Mouse (Mus musculus): ENCODE results near the gene Serpinf1. TPM values are rescaled to one million over a fixed set of nuclear protein-coding genes. Genes with fewer than 3 reads are reported as not detected.

The Serpinf1 gene
- polyA plus RNA-seq, 1 experiment from 2014 or later: 56.2 TPM

- no peak for ATAC-seq (ENCODE audit: low FRiP score)
- 72% methylated on average over 4 of the region's 4 CpGs for WGBS
These were observed 41.1 kb upstream of the Serpinf1 start for GRCm38 (mm10) chr11:75463624-75464023.

GRCm38 (mm10) chr11:75462865-75463336 lies 40.4 kb upstream of the Serpinf1 start:
- peak overlapping the region; percentile 69 for H3K4me2 ChIP-seq
- ATAC-seq (ENCODE audit: low FRiP score) (no peak), DNase-seq (ENCODE audit: low spot score, missing footprints) (peak; percentile 87)
- peaks cover 17% of the 10 kb centered on the region for H3K4me1 ChIP-seq (ENCODE audit: control insufficient read depth, insufficient read depth, low read length)
- H3K9me3 ChIP-seq (ENCODE audit: control insufficient read depth, low read length): no peaks in the 10 kb centered on the region
- no peaks in the 10 kb centered on the region for H3K36me3 ChIP-seq (ENCODE audit: control insufficient read depth, insufficient read depth, low read length)
- no peak overlapping the region; the same call in 1 of the 2 replicates for H3K9ac ChIP-seq (ENCODE audit: low read length)
- no peak overlapping the region for H3K4me3 ChIP-seq (ENCODE audit: low read depth, low read length)
- no peaks in the 10 kb centered on the region for H3K27me3 ChIP-seq (ENCODE audit: control insufficient read depth, insufficient read depth, low read length)
- 9% methylated on average over 9 of the region's 9 CpGs for whole genome bisulfite sequencing
- no peak overlapping the region for H3K27ac ChIP-seq (ENCODE audit: low read depth, low read length)

More at GRCm38 (mm10) chr11:75463624-75464023, 41.1 kb upstream of the Serpinf1 start:
- Histone ChIP-seq H3K27ac (ENCODE audit: low read depth, low read length) (no peak overlapping the region), H3K4me1 (ENCODE audit: control insufficient read depth, insufficient read depth, low read length) (peaks cover 17% of the 10 kb centered on the region), H3K27me3 (ENCODE audit: control insufficient read depth, insufficient read depth, low read length) (no peaks in the 10 kb centered on the region), H3K9me3 (ENCODE audit: control insufficient read depth, low read length) (no peaks in the 10 kb centered on the region), H3K4me2 (no peak overlapping the region), H3K9ac (ENCODE audit: low read length) (no peak overlapping the region), H3K4me3 (ENCODE audit: low read depth, low read length) (no peak overlapping the region), H3K36me3 (ENCODE audit: control insufficient read depth, insufficient read depth, low read length) (no peaks in the 10 kb centered on the region)
- no peak for DNase-seq (ENCODE audit: low spot score, missing footprints)

DNA sequence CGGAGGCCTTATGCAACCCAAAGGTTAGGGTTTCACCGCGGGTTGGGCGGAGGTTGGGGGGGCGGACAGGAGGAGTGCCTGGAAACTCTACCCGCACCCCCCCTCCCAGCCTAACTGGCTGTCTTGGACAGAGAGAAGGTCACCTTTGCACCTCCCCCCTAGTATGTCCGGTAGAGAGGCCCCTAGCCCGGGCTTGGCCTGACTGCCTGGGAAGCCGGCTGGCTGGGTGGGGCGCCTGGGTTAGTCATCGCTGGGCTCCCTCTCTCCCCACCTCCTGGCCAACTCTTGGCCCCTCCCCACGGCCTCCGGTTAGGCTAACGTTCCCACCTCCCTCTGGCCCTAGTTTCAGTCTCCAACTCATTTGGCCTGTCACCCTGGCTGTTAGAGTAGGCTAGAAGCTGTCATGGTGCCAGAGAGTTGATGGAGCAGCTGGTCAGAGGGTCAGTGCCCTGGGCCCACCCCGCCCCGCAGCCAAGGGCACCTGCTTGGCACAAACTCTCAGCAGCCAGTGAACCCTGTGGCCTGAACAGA lies 39.8 kb upstream of the Serpinf1 start:
- ATAC-seq (ENCODE audit: low FRiP score): no peak
- 7% methylated on average over 13 of the region's 16 CpGs for WGBS
- Histone ChIP-seq H3K27me3 (ENCODE audit: control insufficient read depth, insufficient read depth, low read length) (no peaks in the 10 kb centered on the region), H3K4me3 (ENCODE audit: low read depth, low read length) (peak overlapping the region; percentile 62), H3K4me2 (peak overlapping the region; percentile 69), H3K36me3 (ENCODE audit: control insufficient read depth, insufficient read depth, low read length) (no peaks in the 10 kb centered on the region), H3K9ac (ENCODE audit: low read length) (peak overlapping the region; percentile 63), H3K4me1 (ENCODE audit: control insufficient read depth, insufficient read depth, low read length) (peaks cover 17% of the 10 kb centered on the region), H3K9me3 (ENCODE audit: control insufficient read depth, low read length) (no peaks in the 10 kb centered on the region), H3K27ac (ENCODE audit: low read depth, low read length) (no peak overlapping the region)
- no peak for DNase-seq (ENCODE audit: low spot score, missing footprints)

- WGBS: under 1% methylated on average over 26 of the region's 30 CpGs
These were observed 39.3 kb upstream of the Serpinf1 start for GRCm38 (mm10) chr11:75461743-75462252.

DNA sequence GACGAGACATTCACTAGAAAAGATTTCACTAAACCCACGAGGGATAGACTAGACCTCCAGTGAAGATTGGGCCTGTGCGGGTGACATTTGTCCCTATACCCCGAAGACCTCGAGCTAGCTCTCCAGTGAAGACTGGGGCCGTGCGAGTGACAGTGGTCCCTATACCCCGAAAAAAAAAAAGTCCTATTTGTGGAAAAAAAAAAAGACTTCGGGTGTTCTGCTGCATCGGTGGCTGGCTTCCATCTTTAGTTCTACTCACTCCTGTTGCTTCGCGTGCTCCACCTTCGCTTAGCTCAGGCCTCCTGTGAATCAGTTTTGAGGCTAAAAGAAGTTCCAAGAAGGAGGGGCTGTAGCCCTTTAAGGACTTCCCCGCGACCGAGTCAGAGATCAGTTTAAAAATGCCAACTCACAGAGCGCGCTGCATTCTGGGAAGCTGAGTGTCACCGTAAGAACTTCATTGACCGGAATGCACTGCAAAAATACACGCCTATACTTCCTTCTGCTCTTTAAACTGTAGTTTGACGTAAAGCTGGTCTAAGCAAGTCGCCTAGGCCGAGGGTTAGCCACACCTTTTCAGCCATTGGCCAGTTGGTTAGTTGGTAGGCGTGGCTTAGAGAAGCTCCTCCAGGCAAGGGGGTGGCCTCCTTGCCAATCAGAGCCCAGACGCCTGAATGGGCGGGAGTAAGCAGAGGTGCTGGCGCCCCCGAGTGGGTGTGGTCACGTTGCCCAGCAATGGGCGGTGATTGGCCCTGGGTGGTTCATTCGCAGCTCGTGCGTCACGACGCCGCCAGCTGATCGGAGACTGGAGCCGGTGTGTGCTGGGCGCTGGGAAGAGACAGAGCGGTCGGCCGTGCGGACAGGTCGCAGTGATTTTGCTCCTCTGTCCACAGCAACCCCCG lies 38.6 kb upstream of the Serpinf1 start, which contains the start of gene Tlcd2:
Gene Tlcd2 (plus strand): TSS at position 872 of the 899 bp plus-strand sequence.
- Histone ChIP-seq H3K36me3 (ENCODE audit: control insufficient read depth, insufficient read depth, low read length) (no peaks in the 10 kb centered on the region), H3K27me3 (ENCODE audit: control insufficient read depth, insufficient read depth, low read length) (no peaks in the 10 kb centered on the region), H3K27ac (ENCODE audit: low read depth, low read length) (peak within 1 kb of the TSS; percentile 82), H3K4me1 (ENCODE audit: control insufficient read depth, insufficient read depth, low read length) (peaks cover 17% of the 10 kb centered on the region), H3K4me3 (ENCODE audit: low read depth, low read length) (peak within 1 kb of the TSS; percentile 62), H3K9me3 (ENCODE audit: control insufficient read depth, low read length) (no peaks in the 10 kb centered on the region), H3K9ac (ENCODE audit: low read length) (peak within 1 kb of the TSS; percentile 63), H3K4me2 (peak within 1 kb of the TSS; percentile 91)
- ATAC-seq (ENCODE audit: low FRiP score) (peak; percentile 95), DNase-seq (ENCODE audit: low spot score, missing footprints) (peak; percentile 99)
- WGBS: under 1% methylated on average over 46 of the region's 46 CpGs

More at GRCm38 (mm10) chr11:75461743-75462252, 39.3 kb upstream of the Serpinf1 start:
- Histone ChIP-seq H3K4me3 (ENCODE audit: low read depth, low read length) (peak overlapping the region; percentile 62), H3K27ac (ENCODE audit: low read depth, low read length) (no peak overlapping the region), H3K36me3 (ENCODE audit: control insufficient read depth, insufficient read depth, low read length) (no peaks in the 10 kb centered on the region), H3K27me3 (ENCODE audit: control insufficient read depth, insufficient read depth, low read length) (no peaks in the 10 kb centered on the region), H3K4me1 (ENCODE audit: control insufficient read depth, insufficient read depth, low read length) (peaks cover 17% of the 10 kb centered on the region), H3K9me3 (ENCODE audit: control insufficient read depth, low read length) (no peaks in the 10 kb centered on the region), H3K9ac (ENCODE audit: low read length) (peak overlapping the region; percentile 63), H3K4me2 (peak overlapping the region; percentile 69)
- DNase-seq (ENCODE audit: low spot score, missing footprints) (peak; percentile 85), ATAC-seq (ENCODE audit: low FRiP score) (peak; percentile 65)

DNA sequence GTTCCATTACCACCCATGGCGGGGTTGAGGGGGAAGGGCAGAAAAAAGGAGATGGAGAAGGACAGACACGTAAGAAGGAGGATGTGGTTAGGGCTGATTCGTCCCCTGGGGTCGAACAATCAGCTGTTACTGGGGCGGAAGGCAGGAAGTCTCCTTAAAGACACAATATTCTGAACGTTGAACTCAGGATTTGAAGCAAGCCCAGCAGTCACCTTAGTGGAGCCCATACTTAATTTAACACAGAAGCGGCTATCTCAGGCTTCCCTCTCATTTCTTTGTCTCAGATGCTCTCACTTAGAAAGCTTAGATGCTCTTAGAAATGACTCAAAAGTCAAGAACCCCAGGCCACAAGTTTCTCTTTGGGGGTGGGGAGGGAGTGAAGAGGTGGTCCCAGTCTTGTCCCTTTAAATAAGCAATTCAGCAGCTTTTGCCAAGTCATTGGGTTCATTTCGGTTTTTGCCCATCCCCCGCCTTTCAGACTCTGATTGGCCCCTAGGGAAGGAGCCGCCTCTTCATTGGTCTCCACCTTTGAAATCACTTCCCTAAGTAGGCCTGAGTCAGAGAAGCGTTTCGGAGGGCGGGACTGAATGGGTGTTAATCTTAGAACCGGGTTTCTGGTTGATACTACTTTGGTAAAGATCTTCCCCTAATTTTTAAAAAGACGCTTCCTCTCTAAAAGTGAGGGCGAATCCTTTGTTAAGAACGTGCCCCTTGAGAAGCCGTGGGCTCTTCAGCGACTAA lies 37.8 kb upstream of the Serpinf1 start:
- H3K27me3 ChIP-seq (ENCODE audit: control insufficient read depth, insufficient read depth, low read length): no peaks in the 10 kb centered on the region
- H3K9me3 ChIP-seq (ENCODE audit: control insufficient read depth, low read length): no peaks in the 10 kb centered on the region
- peak overlapping the region; percentile 82 for H3K27ac ChIP-seq (ENCODE audit: low read depth, low read length)
- DNase-seq (ENCODE audit: low spot score, missing footprints): peak; percentile 97
- peaks cover 17% of the 10 kb centered on the region for H3K4me1 ChIP-seq (ENCODE audit: control insufficient read depth, insufficient read depth, low read length)
- H3K36me3 ChIP-seq (ENCODE audit: control insufficient read depth, insufficient read depth, low read length): no peaks in the 10 kb centered on the region
- peak overlapping the region; percentile 91 for H3K4me2 ChIP-seq
- peak overlapping the region; percentile 54 for H3K9ac ChIP-seq (ENCODE audit: low read length)
- H3K4me3 ChIP-seq (ENCODE audit: low read depth, low read length): peak overlapping the region; percentile 62
- WGBS: 2% methylated on average over 19 of the region's 19 CpGs
- ATAC-seq (ENCODE audit: low FRiP score): peak; percentile 31; the same call in 1 of the 2 replicates

DNA sequence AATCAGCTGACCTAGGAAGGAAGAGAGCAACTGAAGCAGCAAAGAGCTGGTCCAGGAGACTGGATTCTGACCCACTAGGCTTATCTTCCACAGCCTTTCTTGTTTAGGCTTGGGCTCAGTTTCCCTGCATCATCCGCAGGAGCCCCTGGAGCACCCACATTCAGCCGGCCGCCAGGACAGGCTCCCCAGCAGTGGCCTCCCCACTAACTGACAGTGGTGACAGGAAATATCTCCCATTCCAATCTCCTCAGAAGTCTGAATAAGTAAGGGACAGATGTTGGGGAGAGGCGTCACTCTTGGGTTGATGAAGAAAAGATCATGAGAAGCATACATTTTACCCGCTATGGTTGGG lies 37.2 kb upstream of the Serpinf1 start:
- DNase-seq (ENCODE audit: low spot score, missing footprints) (no peak), ATAC-seq (ENCODE audit: low FRiP score) (no peak)
- peaks cover 20% of the 10 kb centered on the region for H3K4me1 ChIP-seq (ENCODE audit: control insufficient read depth, insufficient read depth, low read length)
- no peaks in the 10 kb centered on the region for H3K9me3 ChIP-seq (ENCODE audit: control insufficient read depth, low read length)
- WGBS: 29% methylated on average over 5 of the region's 5 CpGs
- H3K27me3 ChIP-seq (ENCODE audit: control insufficient read depth, insufficient read depth, low read length): no peaks in the 10 kb centered on the region
- H3K27ac ChIP-seq (ENCODE audit: low read depth, low read length): no peak overlapping the region; the same call in 1 of the 2 replicates
- peak overlapping the region; percentile 62; the same call in 1 of the 2 replicates for H3K4me3 ChIP-seq (ENCODE audit: low read depth, low read length)
- peak overlapping the region; percentile 54; the same call in 1 of the 2 replicates for H3K9ac ChIP-seq (ENCODE audit: low read length)
- no peaks in the 10 kb centered on the region for H3K36me3 ChIP-seq (ENCODE audit: control insufficient read depth, insufficient read depth, low read length)
- H3K4me2 ChIP-seq: peak overlapping the region; percentile 91

DNA sequence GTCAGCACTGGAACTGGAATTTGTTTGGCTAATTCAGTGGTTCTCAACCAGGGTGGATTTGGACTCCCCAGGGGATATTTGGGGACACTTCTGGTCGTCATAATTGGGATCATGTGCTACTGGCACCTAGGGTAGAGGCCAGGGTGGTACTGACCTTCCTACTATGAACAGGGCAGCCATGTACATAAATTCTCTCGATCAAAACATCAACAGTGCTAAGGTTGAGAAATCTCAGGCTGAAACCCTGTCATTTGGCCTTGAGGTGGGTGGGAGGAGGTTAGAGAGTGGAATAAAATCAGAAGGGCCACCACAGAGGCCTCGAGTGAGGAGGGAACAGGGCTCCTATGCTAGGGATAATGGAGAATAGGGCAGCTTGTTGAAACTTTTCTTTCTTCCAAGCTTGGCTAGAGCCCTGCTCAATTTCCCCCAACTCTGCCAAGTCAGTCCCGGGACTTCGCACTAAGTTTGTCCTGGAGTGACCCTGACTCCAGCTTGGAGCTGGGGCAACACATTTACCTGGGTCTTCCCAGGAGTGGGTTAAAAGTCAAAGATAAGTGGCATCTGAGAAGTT lies 36.7 kb upstream of the Serpinf1 start:
- Histone ChIP-seq H3K4me1 (ENCODE audit: control insufficient read depth, insufficient read depth, low read length) (peaks cover 21% of the 10 kb centered on the region), H3K36me3 (ENCODE audit: control insufficient read depth, insufficient read depth, low read length) (no peaks in the 10 kb centered on the region), H3K27me3 (ENCODE audit: control insufficient read depth, insufficient read depth, low read length) (no peaks in the 10 kb centered on the region), H3K27ac (ENCODE audit: low read depth, low read length) (no peak overlapping the region), H3K9me3 (ENCODE audit: control insufficient read depth, low read length) (no peaks in the 10 kb centered on the region), H3K4me2 (no peak overlapping the region), H3K9ac (ENCODE audit: low read length) (no peak overlapping the region), H3K4me3 (ENCODE audit: low read depth, low read length) (no peak overlapping the region)
- no peak for DNase-seq (ENCODE audit: low spot score, missing footprints)
- no peak for ATAC-seq (ENCODE audit: low FRiP score)
- WGBS: 82% methylated on average over 5 of the region's 5 CpGs

Data from midbrain, embryonic 11.5 days (tissue).